Mouse (Mus musculus) ES-E14 (cell line): ENCODE results near the gene Tom1l2. TPM values are rescaled to one million over a fixed set of nuclear protein-coding genes. Genes with fewer than 3 reads are reported as not detected.
A peak's percentile ranks its signal among the peaks of the same experiment; 100 is the strongest.

ENCODE experiments used
- DNase-seq: peaks from one replicate; pipeline ENCODE4 v3.0.0-alpha.2; 2013; ENCODE audit warnings: low read depth, low spot score
- H3K27ac ChIP-seq: 2 replicates; pipeline ENCODE4 v1.5.1; 2012; ENCODE audit warnings: low read depth, mild to moderate bottlenecking, low read length, moderate library complexity, mixed read lengths; ENCODE audit not compliant: poor library complexity, insufficient read depth, severe bottlenecking
- H3K36me3 ChIP-seq: 2 replicates; pipeline ENCODE4 v1.6.1; 2012; ENCODE audit warnings: mild to moderate bottlenecking, low read length, moderate library complexity, mixed read lengths; ENCODE audit not compliant: control insufficient read depth, poor library complexity, insufficient read depth, severe bottlenecking
- H3K4me1 ChIP-seq, 2 experiments: fragments of 150-350 bp in 1 of 2; sonication (generic) in 1 of 2; 2 replicates each; pipeline ENCODE4 v1.6.1; 2012; ENCODE audit warnings: low read length in 2 of 2, mild to moderate bottlenecking in 1 of 2, mixed read lengths in 1 of 2; ENCODE audit not compliant: control insufficient read depth in 2 of 2, insufficient read depth in 2 of 2, poor library complexity in 1 of 2
- H3K4me3 ChIP-seq, 2 experiments: fragments of 150-350 bp in 1 of 2; sonication (generic) in 1 of 2; 2 replicates each; pipeline ENCODE4 v1.5.1; 2012; ENCODE audit warnings: low read length in 2 of 2, low read depth in 1 of 2, mild to moderate bottlenecking in 1 of 2, mixed read lengths in 1 of 2; ENCODE audit not compliant: insufficient read depth in 1 of 2, poor library complexity in 1 of 2, severe bottlenecking in 1 of 2
- H3K9ac ChIP-seq: 2 replicates; pipeline ENCODE4 v1.6.1; 2012; ENCODE audit warnings: low read depth, mild to moderate bottlenecking, low read length, mixed read lengths; ENCODE audit not compliant: poor library complexity, insufficient read depth, severe bottlenecking
- H3K9me3 ChIP-seq: fragments of 150-350 bp; sonication (generic); 2 replicates; pipeline ENCODE4 v1.6.1; 2012; ENCODE audit warnings: low read depth, mild to moderate bottlenecking, low read length; ENCODE audit not compliant: control insufficient read depth, insufficient read depth
- CHD2 ChIP-seq: IDR thresholded peaks from 2 replicates; pipeline ENCODE4 v1.6.1; 2014; ENCODE audit warnings: mild to moderate bottlenecking, low read depth, low read length, inconsistent platforms
- HCFC1 ChIP-seq: IDR thresholded peaks from 2 replicates; pipeline ENCODE4 v1.6.1; 2012; ENCODE audit warnings: low read length, inconsistent platforms, borderline replicate concordance; ENCODE audit not compliant: insufficient read depth
- MAFK ChIP-seq: IDR thresholded peaks from 2 replicates; pipeline ENCODE4 v1.6.1; 2014; ENCODE audit warnings: mild to moderate bottlenecking, low read depth, low read length, inconsistent platforms; ENCODE audit not compliant: insufficient read depth
- ZC3H11A ChIP-seq: IDR thresholded peaks from 2 replicates; pipeline ENCODE4 v1.6.1; 2012; ENCODE audit warnings: low read depth, mild to moderate bottlenecking, inconsistent platforms, low read length, borderline replicate concordance
- ZNF384 ChIP-seq: IDR thresholded peaks from 2 replicates; pipeline ENCODE4 v1.6.1; 2012; ENCODE audit warnings: low read depth, low read length, inconsistent platforms
- in situ Hi-C, 2 experiments: fragments of 600-800 bp; cut with MboI; formaldehyde crosslinking; loops; one replicate each; pipeline ENCODE4 v1.15.1; 2025; ENCODE audit warnings: low sequenced_read_pairs in 2 of 2, inconsistent platforms in 1 of 2; ENCODE audit not compliant: unreplicated experiment in 2 of 2
- total RNA-seq: library from RNA; depleted of rRNA; stranded (reverse); fragments of 300-350 nt; gene quantifications from 2 replicates; pipeline ENCODE4 v1.2.3, GENCODE M21; 2012

Gene Tom1l2
- total RNA-seq, 1 experiment: 10.4 TPM

DNA sequence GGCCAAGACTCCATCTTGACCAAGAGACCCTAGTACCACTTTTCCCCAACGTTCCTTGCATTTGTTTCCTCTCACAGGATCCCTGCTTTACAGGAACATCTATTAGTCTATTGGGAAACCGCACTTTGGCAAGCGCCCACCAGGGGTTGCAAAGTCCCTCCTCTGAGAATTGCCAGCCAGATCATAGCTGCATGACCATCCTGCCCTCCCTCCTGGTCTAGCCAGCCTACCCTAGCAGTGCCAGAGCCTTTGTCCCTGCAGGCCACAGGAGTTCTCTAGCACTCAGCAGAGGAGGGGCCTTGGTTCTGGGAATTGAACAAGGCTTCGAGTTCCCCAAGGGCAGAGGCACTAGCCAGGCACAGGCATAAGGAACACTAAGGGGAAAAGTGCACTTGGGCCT is 128.0 kb downstream of the Tom1l2 start:
- DNase-seq: no peak
- Histone ChIP-seq H3K4me3 (no peak overlapping the region), H3K4me1 (peaks cover 3 to 11% of the 10 kb centered on the region in 2 experiments; a peak in 3 of 4 replicates), H3K9ac (no peak overlapping the region), H3K36me3 (no peaks in the 10 kb centered on the region), H3K9me3 (no peaks in the 10 kb centered on the region), H3K27ac (no peak overlapping the region)
- no peak for TF ChIP-seq ZC3H11A
- TF ChIP-seq CHD2: no peak
- TF ChIP-seq ZNF384: no peak
- no peak for TF ChIP-seq MAFK
- TF ChIP-seq HCFC1: no peak
- in situ Hi-C loops: no loop called here

DNA sequence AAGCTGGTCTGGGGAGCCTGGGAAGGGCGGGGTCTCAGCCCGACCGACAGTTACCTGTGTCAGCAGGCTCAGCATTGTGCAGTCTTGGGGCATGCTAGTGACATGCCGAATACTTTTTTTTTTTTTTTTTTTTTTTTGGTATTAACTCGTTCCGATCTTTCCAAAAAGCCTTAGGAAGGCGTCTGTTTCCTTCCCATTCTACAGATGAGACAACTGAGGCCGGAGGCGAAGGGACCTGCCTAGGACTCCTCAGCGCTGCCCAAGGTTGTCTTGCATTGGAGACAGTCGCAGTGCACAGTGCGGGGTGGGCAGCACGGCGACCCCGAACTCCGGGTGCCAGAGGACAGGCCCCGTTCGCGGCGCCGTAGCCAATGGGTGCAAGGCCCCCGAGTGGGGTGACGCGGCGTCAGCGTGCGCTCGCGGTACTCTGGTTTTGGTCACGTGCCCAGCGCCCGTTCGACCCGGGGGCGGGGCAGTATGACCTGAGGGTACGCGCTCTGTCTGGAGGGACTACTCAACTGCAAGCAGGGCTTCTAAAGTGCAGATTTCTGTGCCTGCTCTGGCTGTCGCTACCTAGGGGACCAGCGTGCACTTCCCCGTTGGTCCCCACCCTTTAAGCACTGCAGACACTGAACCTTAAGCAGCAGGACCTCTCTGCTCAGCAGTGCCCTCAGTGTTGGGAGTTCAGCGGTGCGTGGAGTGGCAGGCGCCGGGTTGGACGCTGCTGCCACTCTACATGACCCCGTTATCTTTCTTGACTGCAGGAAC is 130.1 kb downstream of the Tom1l2 start, which contains the start of gene Srebf1:
Srebf1 (minus strand) TSS at position 113 of the 768 bp plus-strand sequence.
- H3K4me3 ChIP-seq: peak within 1 kb of the TSS; percentile 64 to 68
- H3K36me3 ChIP-seq: peaks cover 10% of the 10 kb centered on the region; the same call in 1 of the 2 replicates
- no peak for TF ChIP-seq ZC3H11A
- TF ChIP-seq MAFK: no peak
- peak; percentile 85 for TF ChIP-seq CHD2
- no peak; the same call in 1 of the 2 replicates for TF ChIP-seq HCFC1
- TF ChIP-seq ZNF384: peak; percentile 90
- DNase-seq: peak; percentile 87
- peak within 1 kb of the TSS; percentile 26 for H3K27ac ChIP-seq
- H3K9me3 ChIP-seq: no peaks in the 10 kb centered on the region
- H3K9ac ChIP-seq: peak within 1 kb of the TSS; percentile 73
- in situ Hi-C loops: no loop called here
- H3K4me1 ChIP-seq: peaks cover 3 to 15% of the 10 kb centered on the region in 2 experiments; a peak in 3 of 4 replicates

DNA sequence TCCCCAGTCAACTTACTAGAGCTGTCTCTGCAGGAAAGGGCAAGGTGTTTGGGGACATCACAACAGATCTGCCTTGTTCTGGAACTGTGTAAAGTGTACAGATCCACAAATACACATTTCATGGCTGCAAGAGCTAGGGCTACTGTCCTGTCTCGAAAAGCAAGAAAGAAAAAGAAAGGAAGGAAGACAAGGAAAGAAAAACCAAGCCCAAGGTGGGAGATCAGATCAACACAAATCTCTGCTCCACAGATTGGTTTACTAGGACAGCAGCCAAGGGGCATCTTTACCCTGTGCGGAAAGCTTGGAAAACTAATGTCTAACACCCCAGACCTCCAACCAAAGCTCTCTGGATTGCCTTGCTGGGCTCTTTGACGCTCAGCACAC is 130.6 kb downstream of the Tom1l2 start:
- no peaks in the 10 kb centered on the region for H3K9me3 ChIP-seq
- DNase-seq: no peak
- peak overlapping the region; percentile 73 for H3K9ac ChIP-seq
- peak overlapping the region; percentile 26; the same call in 1 of the 2 replicates for H3K27ac ChIP-seq
- peaks cover 3 to 15% of the 10 kb centered on the region in 2 experiments; a peak in 3 of 4 replicates for H3K4me1 ChIP-seq
- peaks cover 10% of the 10 kb centered on the region; the same call in 1 of the 2 replicates for H3K36me3 ChIP-seq
- peak overlapping the region; percentile 64 to 68 for H3K4me3 ChIP-seq
- TF ChIP-seq HCFC1: no peak
- in situ Hi-C loops: no loop called here

DNA sequence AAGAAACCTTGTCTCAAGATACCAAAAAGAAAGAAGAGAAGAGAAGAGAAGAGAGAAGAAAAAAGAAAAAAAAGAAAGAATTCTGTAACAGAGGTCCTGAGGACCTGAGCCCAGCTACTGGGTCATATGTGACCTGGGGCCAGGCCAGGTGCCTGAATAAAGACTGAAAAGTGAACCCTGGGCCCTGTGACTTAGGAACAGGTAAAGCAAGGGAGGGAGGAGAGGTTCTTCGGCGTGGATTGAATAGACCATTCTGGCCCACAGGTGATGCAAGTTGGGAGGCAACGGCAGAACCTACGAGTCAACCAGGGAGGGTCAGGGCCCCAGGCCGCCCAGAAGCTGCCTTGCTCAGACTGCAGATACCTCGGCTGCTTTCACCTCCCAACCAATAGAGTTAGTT is 131.3 kb downstream of the Tom1l2 start:
- in situ Hi-C loops: no loop called here
- no peak for TF ChIP-seq MAFK
- TF ChIP-seq ZC3H11A: no peak
- no peak for TF ChIP-seq CHD2
- TF ChIP-seq ZNF384: no peak
- TF ChIP-seq HCFC1: no peak
- Histone ChIP-seq H3K4me1 (peaks cover 3 to 15% of the 10 kb centered on the region in 2 experiments; a peak in 3 of 4 replicates), H3K36me3 (peaks cover 10% of the 10 kb centered on the region; the same call in 1 of the 2 replicates), H3K4me3 (peak overlapping the region in 1 of 2 experiments; percentile 68; a peak in 2 of 4 replicates), H3K9ac (peak overlapping the region; percentile 33; the same call in 1 of the 2 replicates), H3K27ac (no peak overlapping the region), H3K9me3 (no peaks in the 10 kb centered on the region)
- no peak for DNase-seq
